10 mouse cellular contexts compared by ENCODE assay signal in genomic region chr2:180215951-180216350, GRCm38 (mm10). TPM values are rescaled to one million over a fixed set of nuclear protein-coding genes. Genes with fewer than 3 reads are reported as not detected.
DNase-seq lines count a peak whose midpoint lies in the region; ATAC-seq and TF ChIP-seq lines count a peak whose summit lies in the region.
"Had no signal": no experiment of that assay in that cellular context is flagged by ENCODE, and none has a peak within 500 bp of the region (broad histone marks: within the 10 kb centered on the region; RNA-seq: fewer than 3 reads in every experiment).

No protein-coding gene starts in this region.

- no peaks in the 10 kb centered on the region for H3K36me3 ChIP-seq in hindbrain, postnatal 0 days (ENCODE audit: insufficient read depth, low read length)
- H3K36me3 ChIP-seq in hindbrain, embryonic 12.5 days = no peaks in the 10 kb centered on the region
- peaks cover 2% of the 10 kb centered on the region; the same call in 1 of the 2 replicates for H3K36me3 ChIP-seq in heart, embryonic 12.5 days
- peaks cover 3% of the 10 kb centered on the region for H3K36me3 ChIP-seq in myocyte (ENCODE audit: control insufficient read depth, insufficient read depth)
- no peaks in the 10 kb centered on the region for H3K36me3 ChIP-seq in thymus, adult 2 months (ENCODE audit: control insufficient read depth, insufficient read depth, low read length)
- H3K36me3 ChIP-seq: limb, embryonic 13.5 days had no signal

- no peak for TF ChIP-seq CTCF in hindbrain, postnatal 0 days (IDR thresholded peaks at IDR 0.05; ENCODE audit: low read depth)
- no peak for TF ChIP-seq CTCF in thymus, adult 2 months (IDR thresholded peaks at IDR 0.05; ENCODE audit: borderline replicate concordance, control insufficient read depth, extremely low read depth, insufficient read depth, low read length, poor library complexity)

- DNase-seq in hindbrain, postnatal 0 days (ENCODE audit: low spot score) = no peak
- DNase-seq in kidney, postnatal 14 days = peak; percentile 83
- DNase-seq in thymus, postnatal 14 days = no peak
- DNase-seq in thymus, adult 2 months = no peak

- peaks cover 19% of the 10 kb centered on the region for H3K4me1 ChIP-seq in hindbrain, postnatal 0 days (ENCODE audit: insufficient read depth, low read length)
- H3K4me1 ChIP-seq in hindbrain, embryonic 12.5 days = peaks cover 17% of the 10 kb centered on the region
- H3K4me1 ChIP-seq in heart, embryonic 12.5 days (replicated peaks) = peaks cover 62% of the 10 kb centered on the region
- no peaks in the 10 kb centered on the region for H3K4me1 ChIP-seq in thymus, adult 2 months (replicated peaks; ENCODE audit: control insufficient read depth, insufficient read depth, low read length)

- no peak for TF ChIP-seq POLR2A in myocyte (IDR thresholded peaks at IDR 0.05; ENCODE audit: insufficient read length, low read depth)
- no peak for TF ChIP-seq POLR2A in thymus, adult 2 months (IDR thresholded peaks at IDR 0.05; ENCODE audit: control insufficient read depth, extremely low read depth, insufficient read depth, low read length, poor library complexity)

- 74% methylated on average over 6 of the region's 6 CpGs for WGBS in hindbrain, postnatal 0 days
- 83% methylated on average over 6 of the region's 6 CpGs for WGBS in hindbrain, embryonic 12.5 days
- 50% methylated on average over 6 of the region's 6 CpGs for whole genome bisulfite sequencing in heart, embryonic 12.5 days
- 65% methylated on average over 6 of the region's 6 CpGs for WGBS in thymus, adult 2 months

- H3K9ac ChIP-seq in hindbrain, postnatal 0 days (replicated peaks; ENCODE audit: low read length) = no peak overlapping the region
- H3K9ac ChIP-seq in hindbrain, embryonic 12.5 days = no peak overlapping the region
- H3K9ac ChIP-seq in heart, embryonic 12.5 days = no peak overlapping the region
- H3K9ac ChIP-seq: limb, embryonic 13.5 days had no signal

- H3K27ac ChIP-seq in hindbrain, postnatal 0 days = peak overlapping the region; percentile 54; the same call in 1 of the 2 replicates
- no peak overlapping the region for H3K27ac ChIP-seq in hindbrain, embryonic 12.5 days
- no peak overlapping the region; the same call in 1 of the 2 replicates for H3K27ac ChIP-seq in heart, embryonic 12.5 days (ENCODE audit: poor library complexity, severe bottlenecking)
- H3K27ac ChIP-seq in thymus, adult 2 months (ENCODE audit: control insufficient read depth, insufficient read depth, low read length) = no peak overlapping the region
- H3K27ac ChIP-seq: limb, embryonic 13.5 days had no signal

- no peak overlapping the region for H3K4me3 ChIP-seq in hindbrain, postnatal 0 days (ENCODE audit: low read length)
- no peak overlapping the region for H3K4me3 ChIP-seq in hindbrain, embryonic 12.5 days
- no peak overlapping the region for H3K4me3 ChIP-seq in heart, embryonic 12.5 days
- H3K4me3 ChIP-seq in myocyte = no peak overlapping the region
- no peak overlapping the region for H3K4me3 ChIP-seq in thymus, adult 2 months (ENCODE audit: control insufficient read depth, insufficient read depth, low read length)
- H3K4me3 ChIP-seq: limb, embryonic 13.5 days had no signal

- H3K79me2 ChIP-seq in myocyte (ENCODE audit: control insufficient read depth, insufficient read depth) = peaks cover 21% of the 10 kb centered on the region

- no peak overlapping the region for H3ac ChIP-seq in myocyte (ENCODE audit: control insufficient read depth, insufficient read length)

- no peaks in the 10 kb centered on the region for H3K9me3 ChIP-seq in hindbrain, postnatal 0 days (ENCODE audit: low read length)
- H3K9me3 ChIP-seq in hindbrain, embryonic 12.5 days (replicated peaks) = no peaks in the 10 kb centered on the region
- H3K9me3 ChIP-seq in heart, embryonic 12.5 days (replicated peaks) = peaks cover 6% of the 10 kb centered on the region; the same call in 1 of the 2 replicates
- H3K9me3 ChIP-seq: limb, embryonic 13.5 days had no signal

- no peak overlapping the region for H3K4me2 ChIP-seq in hindbrain, postnatal 0 days (ENCODE audit: low read depth, low read length)
- H3K4me2 ChIP-seq in hindbrain, embryonic 12.5 days (replicated peaks) = no peak overlapping the region
- H3K4me2 ChIP-seq in heart, embryonic 12.5 days = no peak overlapping the region
- H3K4me2 ChIP-seq in myocyte (ENCODE audit: low read depth) = peak overlapping the region; percentile 68
- H3K4me2 ChIP-seq: limb, embryonic 13.5 days had no signal

- H3K27me3 ChIP-seq in hindbrain, postnatal 0 days (ENCODE audit: insufficient read depth, low read length) = no peaks in the 10 kb centered on the region
- H3K27me3 ChIP-seq in hindbrain, embryonic 12.5 days = no peaks in the 10 kb centered on the region
- no peaks in the 10 kb centered on the region for H3K27me3 ChIP-seq in heart, embryonic 12.5 days (replicated peaks)
- H3K27me3 ChIP-seq in myocyte (ENCODE audit: control insufficient read depth, insufficient read depth, insufficient read length) = no peaks in the 10 kb centered on the region
- H3K27me3 ChIP-seq in thymus, adult 2 months (ENCODE audit: control insufficient read depth, insufficient read depth, low read length) = no peaks in the 10 kb centered on the region
- H3K27me3 ChIP-seq: limb, embryonic 13.5 days had no signal

- no peak for ATAC-seq in hindbrain, postnatal 0 days
- ATAC-seq in hindbrain, embryonic 12.5 days (ENCODE audit: low FRiP score) = no peak
- 0 out of 2 replicates have a peak, but pooled peaks have one; percentile 25 for ATAC-seq in heart, embryonic 12.5 days (ENCODE audit: insufficient number of reproducible peaks, low FRiP score)
- no peak for ATAC-seq in erythroblast, adult 5-6 weeks (replicated peaks; ENCODE audit: low FRiP score, poor library complexity, severe bottlenecking)
- ATAC-seq: forebrain, embryonic 16.5 days had no signal

TF ChIP-seq in myocyte, 11 proteins besides CTCF, POLR2A, EP300 and RAD21:
- TF ChIP-seq CEBPB (IDR thresholded peaks at IDR 0.05; ENCODE audit: insufficient read depth, poor library complexity, severe bottlenecking) (no peak), REST (IDR thresholded peaks at IDR 0.05; ENCODE audit: insufficient read depth, insufficient read length) (no peak), POLR2AphosphoS2 (IDR thresholded peaks at IDR 0.05; ENCODE audit: insufficient read length, low read depth) (no peak), TCF3 (IDR thresholded peaks at IDR 0.05; ENCODE audit: insufficient read length, low read depth) (no peak), SRF (IDR thresholded peaks at IDR 0.05; ENCODE audit: control insufficient read depth, insufficient read length, low read depth) (no peak), TCF12 (IDR thresholded peaks at IDR 0.05; ENCODE audit: insufficient read depth, poor library complexity, severe bottlenecking) (no peak), MYOG (IDR thresholded peaks at IDR 0.05; ENCODE audit: control insufficient read depth in 1 of 3, insufficient read depth in 1 of 3, insufficient read length in 2 of 3, low read depth in 2 of 3) (peak in 1 of 3 experiments; percentile 28)

RNA-seq across cellular contexts. Expression of gene Lama5, which starts 9.7 kb away (rescaled TPM):
- total RNA-seq in hindbrain, postnatal 0 days (2014; rRNA removed) = 10.3 and 16.5 TPM in 2 replicates
- polyA plus RNA-seq in hindbrain, postnatal 0 days (2015; fragmentation: Nextera tagmentation; extraction: Ambion mirVana) = 2.7 and 3.5 TPM in 2 replicates
- 5.8 and 8.7 TPM in 2 replicates for polyA plus RNA-seq in hindbrain, embryonic 12.5 days (2016; fragmentation: Nextera tagmentation; extraction: Ambion mirVana)
- polyA plus RNA-seq in heart, embryonic 12.5 days (2016; fragmentation: Nextera tagmentation; extraction: Ambion mirVana) = 31.7 and 38.1 TPM in 2 replicates
- 80.8 TPM for polyA plus RNA-seq in myocyte (2012; fragmentation: generic; extraction: Trizol)
- total RNA-seq in erythroblast, adult 5-6 weeks (2015; ENCODE audit: low replicate concordance) = 1.7 TPM in 1 of 2 replicates, not detected in the other
- total RNA-seq in erythroblast, adult 5-6 weeks (2017; ENCODE audit: low replicate concordance) = 0.09 and 0.14 TPM in 2 replicates
- 9.2 and 13.1 TPM in 2 replicates for polyA plus RNA-seq in thymus, adult 2 months (2012; rRNA removed)

RNA-seq across cellular contexts. Expression of gene Rps21, which starts 41.2 kb away (rescaled TPM):
- total RNA-seq in hindbrain, postnatal 0 days (2014; rRNA removed) = 752 and 857 TPM in 2 replicates
- polyA plus RNA-seq in hindbrain, postnatal 0 days (2015; fragmentation: Nextera tagmentation; extraction: Ambion mirVana) = 445 and 465 TPM in 2 replicates
- polyA plus RNA-seq in hindbrain, embryonic 12.5 days (2016; fragmentation: Nextera tagmentation; extraction: Ambion mirVana) = 393 and 423 TPM in 2 replicates
- polyA plus RNA-seq in heart, embryonic 12.5 days (2016; fragmentation: Nextera tagmentation; extraction: Ambion mirVana) = 336 and 349 TPM in 2 replicates
- 3,913 TPM for polyA plus RNA-seq in myocyte (2012; fragmentation: generic; extraction: Trizol)
- 363 and 447 TPM in 2 replicates for total RNA-seq in erythroblast, adult 5-6 weeks (2015; ENCODE audit: low replicate concordance)
- total RNA-seq in erythroblast, adult 5-6 weeks (2017; ENCODE audit: low replicate concordance) = 275 and 320 TPM in 2 replicates
- 3,034 and 4,273 TPM in 2 replicates for polyA plus RNA-seq in thymus, adult 2 months (2012; rRNA removed)

RNA-seq across cellular contexts. Expression of gene Adrm1, which starts 44.7 kb away (rescaled TPM):
- total RNA-seq in hindbrain, postnatal 0 days (2014; rRNA removed) = 107 and 119 TPM in 2 replicates
- 207 and 210 TPM in 2 replicates for polyA plus RNA-seq in hindbrain, postnatal 0 days (2015; fragmentation: Nextera tagmentation; extraction: Ambion mirVana)
- 198 and 200 TPM in 2 replicates for polyA plus RNA-seq in hindbrain, embryonic 12.5 days (2016; fragmentation: Nextera tagmentation; extraction: Ambion mirVana)
- 150 and 154 TPM in 2 replicates for polyA plus RNA-seq in heart, embryonic 12.5 days (2016; fragmentation: Nextera tagmentation; extraction: Ambion mirVana)
- polyA plus RNA-seq in myocyte (2012; fragmentation: generic; extraction: Trizol) = 188 TPM
- total RNA-seq in erythroblast, adult 5-6 weeks (2015; ENCODE audit: low replicate concordance) = 13.3 and 28.6 TPM in 2 replicates
- total RNA-seq in erythroblast, adult 5-6 weeks (2017; ENCODE audit: low replicate concordance) = 8.5 and 23.9 TPM in 2 replicates
- polyA plus RNA-seq in thymus, adult 2 months (2012; rRNA removed) = 209 and 213 TPM in 2 replicates

RNA-seq across cellular contexts. Expression of gene Cables2, which starts 57.3 kb away (rescaled TPM):
- total RNA-seq in hindbrain, postnatal 0 days (2014; rRNA removed) = 56.8 and 60.5 TPM in 2 replicates
- 25.1 and 26.4 TPM in 2 replicates for polyA plus RNA-seq in hindbrain, postnatal 0 days (2015; fragmentation: Nextera tagmentation; extraction: Ambion mirVana)
- 29.4 and 29.5 TPM in 2 replicates for polyA plus RNA-seq in hindbrain, embryonic 12.5 days (2016; fragmentation: Nextera tagmentation; extraction: Ambion mirVana)
- 15.8 and 16.2 TPM in 2 replicates for polyA plus RNA-seq in heart, embryonic 12.5 days (2016; fragmentation: Nextera tagmentation; extraction: Ambion mirVana)
- 6.8 TPM for polyA plus RNA-seq in myocyte (2012; fragmentation: generic; extraction: Trizol)
- 2.5 and 4.6 TPM in 2 replicates for total RNA-seq in erythroblast, adult 5-6 weeks (2015; ENCODE audit: low replicate concordance)
- 2.7 and 4.9 TPM in 2 replicates for total RNA-seq in erythroblast, adult 5-6 weeks (2017; ENCODE audit: low replicate concordance)
- polyA plus RNA-seq in thymus, adult 2 months (2012; rRNA removed) = 25.7 and 27.3 TPM in 2 replicates
